Mouse (Mus musculus) embryonic facial prominence, embryonic 11.5 days (tissue): ENCODE results near the gene Socs5. TPM values are rescaled to one million over a fixed set of nuclear protein-coding genes. Genes with fewer than 3 reads are reported as not detected.
A peak's percentile ranks its signal among the peaks of the same experiment; 100 is the strongest.

ENCODE experiments used
- ATAC-seq: fragments of 200-750 bp; cut with Nextera tagmentation; replicated peaks from 2 replicates; pipeline ENCODE4 v1.8.0; 2017; ENCODE audit warnings: low read depth; ENCODE audit not compliant: insufficient number of reproducible peaks, low FRiP score, low TSS enrichment
- DNase-seq: peaks from one replicate; pipeline ENCODE4 v3.0.0-alpha.2; 2015; ENCODE audit warnings: low spot score
- H3K27ac ChIP-seq: fragments of 300-500 bp; sonication (generic); replicated peaks from 2 replicates; pipeline ENCODE4 v1.5.1; 2014; ENCODE audit warnings: mild to moderate bottlenecking, low read depth, low read length, control low read depth
- H3K27me3 ChIP-seq: fragments of 300-500 bp; sonication (generic); 2 replicates; pipeline ENCODE4 v1.6.1; 2014; ENCODE audit warnings: mild to moderate bottlenecking, low read length, moderate library complexity, mixed read lengths; ENCODE audit not compliant: control insufficient read depth, insufficient read depth
- H3K36me3 ChIP-seq: fragments of 300-500 bp; sonication (generic); replicated peaks from 2 replicates; pipeline ENCODE4 v1.6.1; 2014; ENCODE audit warnings: low read depth, mild to moderate bottlenecking, low read length, moderate library complexity, mixed read lengths; ENCODE audit not compliant: control insufficient read depth, insufficient read depth
- H3K4me1 ChIP-seq: fragments of 300-500 bp; sonication (generic); 2 replicates; pipeline ENCODE4 v1.6.1; 2014; ENCODE audit warnings: low read length, mixed read lengths; ENCODE audit not compliant: control insufficient read depth, insufficient read depth
- H3K4me2 ChIP-seq: fragments of 300-500 bp; sonication (generic); 2 replicates; pipeline ENCODE4 v1.6.1; 2014; ENCODE audit warnings: low read depth, mild to moderate bottlenecking, control low read depth, low read length, moderate library complexity
- H3K4me3 ChIP-seq: fragments of 300-500 bp; sonication (generic); 2 replicates; pipeline ENCODE4 v1.5.1; 2014; ENCODE audit warnings: low read depth, low read length, control low read depth
- H3K9ac ChIP-seq: fragments of 300-500 bp; sonication (generic); replicated peaks from 2 replicates; pipeline ENCODE4 v1.6.1; 2014; ENCODE audit warnings: mild to moderate bottlenecking, control low read depth, low read length
- H3K9me3 ChIP-seq: fragments of 300-500 bp; sonication (generic); replicated peaks from 2 replicates; pipeline ENCODE4 v1.6.1; 2016; ENCODE audit warnings: mild to moderate bottlenecking, low read length, inconsistent platforms, mixed read lengths; ENCODE audit not compliant: control insufficient read depth
- WGBS: fragments of 180-500 bp; shearing (Covaris S2); extraction: QIAGEN DNeasy Blood & Tissue Kit; methylation state at CpG from one replicate; pipeline ENCODE4 v1.1.7; 2014; 5-methylcytosine and 5-hydroxymethylcytosine counted together
- polyA plus RNA-seq: library from polyadenylated mRNA; unstranded; fragments of >200 nt; fragmentation: Nextera tagmentation; extraction: Ambion mirVana; gene quantifications from 2 replicates; pipeline ENCODE4 v1.2.1, GENCODE M21; 2014

Socs5 gene
- polyA plus RNA-seq, 1 experiment from 2014 or later: 18.2 TPM

- H3K4me1 ChIP-seq: no peaks in the 10 kb centered on the region
- no peak overlapping the region for H3K9ac ChIP-seq
- 91% methylated on average over 6 of the region's 6 CpGs for WGBS
- H3K4me3 ChIP-seq: no peak overlapping the region
- no peaks in the 10 kb centered on the region for H3K9me3 ChIP-seq
- no peaks in the 10 kb centered on the region for H3K36me3 ChIP-seq
- H3K4me2 ChIP-seq: no peak overlapping the region
- no peak for ATAC-seq
- no peak overlapping the region for H3K27ac ChIP-seq
- H3K27me3 ChIP-seq: no peaks in the 10 kb centered on the region
- DNase-seq: no peak
Observed at GRCm38 (mm10) chr17:87135741-87136140, 28.3 kb downstream of the Socs5 start.

DNA sequence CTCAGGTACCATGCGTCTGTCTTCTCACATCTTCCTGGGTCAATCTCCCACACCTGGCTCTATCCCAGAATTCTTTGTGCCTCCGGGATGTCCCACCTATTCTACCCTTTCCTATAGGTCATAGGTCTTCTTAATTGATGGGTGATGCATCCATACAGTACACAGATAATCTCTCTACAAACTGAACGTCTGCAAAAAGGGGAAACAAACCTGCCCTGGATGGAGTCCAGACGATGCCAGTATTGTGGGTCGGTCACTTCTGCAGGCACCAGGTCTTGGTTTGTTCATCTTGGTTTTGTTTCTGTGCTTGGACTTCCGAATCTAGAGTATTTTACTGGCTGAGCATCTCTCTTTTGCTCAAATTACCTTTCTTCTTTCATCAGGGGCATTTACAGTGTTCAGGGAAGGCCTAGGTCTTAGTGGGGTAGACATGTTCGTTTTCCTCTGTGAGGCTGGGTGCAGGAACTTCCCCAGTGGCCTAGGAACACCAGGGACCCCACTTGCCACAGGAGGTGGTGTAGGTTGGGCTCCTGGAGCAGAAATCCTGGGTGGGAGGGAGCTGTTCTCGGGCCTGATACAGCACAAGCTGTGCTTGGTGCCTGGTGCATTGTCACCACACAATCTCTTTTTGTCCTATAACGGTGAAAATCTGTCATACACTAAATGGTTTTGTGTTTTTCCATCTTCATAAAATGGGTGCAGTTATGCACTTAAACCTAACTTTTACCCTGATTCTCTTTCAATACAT is 33.9 kb downstream of the Socs5 start:
- no peak overlapping the region for H3K4me2 ChIP-seq
- ATAC-seq (no peak), DNase-seq (no peak)
- H3K9me3 ChIP-seq: no peaks in the 10 kb centered on the region
- H3K27ac ChIP-seq: no peak overlapping the region
- no peaks in the 10 kb centered on the region for H3K36me3 ChIP-seq
- no peaks in the 10 kb centered on the region for H3K4me1 ChIP-seq
- H3K4me3 ChIP-seq: no peak overlapping the region
- WGBS: 87% methylated on average over 9 of the region's 9 CpGs
- no peak overlapping the region for H3K9ac ChIP-seq
- no peaks in the 10 kb centered on the region for H3K27me3 ChIP-seq

DNA sequence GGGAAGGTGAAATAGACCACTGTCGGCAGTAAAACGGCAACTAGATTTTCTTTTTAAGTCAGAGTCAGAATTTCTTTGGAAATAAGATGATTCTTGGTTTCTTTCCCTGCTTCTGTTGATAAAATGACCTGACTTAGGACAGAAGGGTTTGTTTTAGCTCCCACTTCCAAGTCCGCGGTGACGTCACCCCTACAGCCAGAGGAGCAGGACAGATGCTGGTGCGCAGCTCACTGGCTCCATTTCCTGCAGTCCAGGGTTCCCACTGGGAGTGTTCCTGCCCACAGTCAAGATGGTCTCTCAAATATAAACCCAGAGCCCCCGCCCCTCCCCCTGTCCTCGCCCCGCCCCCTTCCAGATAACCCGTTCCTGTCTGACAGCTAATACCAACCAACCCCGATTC is 34.8 kb downstream of the Socs5 start:
- Histone ChIP-seq H3K9ac (no peak overlapping the region), H3K4me1 (no peaks in the 10 kb centered on the region), H3K9me3 (no peaks in the 10 kb centered on the region), H3K27me3 (no peaks in the 10 kb centered on the region), H3K4me2 (no peak overlapping the region), H3K27ac (no peak overlapping the region), H3K4me3 (no peak overlapping the region), H3K36me3 (no peaks in the 10 kb centered on the region)
- 53% methylated on average over 11 of the region's 11 CpGs for WGBS
- no peak for ATAC-seq
- DNase-seq: peak; percentile 16

- DNase-seq (no peak), ATAC-seq (no peak)
- Histone ChIP-seq H3K9ac (no peak overlapping the region), H3K4me2 (no peak overlapping the region), H3K4me3 (no peak overlapping the region), H3K4me1 (no peaks in the 10 kb centered on the region), H3K9me3 (no peaks in the 10 kb centered on the region), H3K36me3 (no peaks in the 10 kb centered on the region), H3K27ac (no peak overlapping the region), H3K27me3 (no peaks in the 10 kb centered on the region)
- 67% methylated on average over 14 of the region's 14 CpGs for WGBS
Observed at GRCm38 (mm10) chr17:87143186-87143585, 35.7 kb downstream of the Socs5 start.

DNA sequence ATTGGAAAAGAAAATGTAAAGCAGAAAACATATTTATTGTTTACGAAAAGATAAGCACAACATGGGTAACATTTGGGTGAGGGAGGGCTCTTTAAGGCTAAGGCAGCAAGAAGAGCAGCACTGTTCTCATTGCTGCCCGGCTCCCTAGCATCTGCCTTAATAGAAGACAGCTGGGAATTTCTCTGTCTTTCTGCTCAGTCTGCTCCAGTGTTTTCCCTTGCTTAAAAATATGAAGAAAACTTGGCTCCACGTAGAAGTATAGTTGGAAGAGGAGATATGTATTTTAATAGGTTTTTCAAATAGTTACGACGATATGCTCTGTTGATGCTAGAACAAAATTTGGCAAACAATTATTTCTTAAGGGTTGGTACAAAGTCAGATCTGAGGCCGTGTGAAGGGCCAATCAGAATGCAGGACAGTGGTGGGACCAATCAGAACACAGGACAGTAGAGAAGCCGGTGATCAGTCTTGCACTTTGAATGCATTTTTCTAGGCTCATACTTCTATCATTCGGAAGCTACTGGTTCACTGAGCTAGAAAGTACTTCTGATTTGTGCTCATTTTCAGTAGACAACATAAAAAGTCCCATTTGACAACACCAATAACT is 39.0 kb downstream of the Socs5 start:
- DNase-seq (peak; percentile 62), ATAC-seq (no peak)
- no peak overlapping the region for H3K27ac ChIP-seq
- no peaks in the 10 kb centered on the region for H3K4me1 ChIP-seq
- no peaks in the 10 kb centered on the region for H3K27me3 ChIP-seq
- H3K4me3 ChIP-seq: no peak overlapping the region
- no peak overlapping the region for H3K4me2 ChIP-seq
- WGBS: 72% methylated on average over 8 of the region's 8 CpGs
- H3K9me3 ChIP-seq: no peaks in the 10 kb centered on the region
- H3K36me3 ChIP-seq: no peaks in the 10 kb centered on the region
- H3K9ac ChIP-seq: no peak overlapping the region

DNA sequence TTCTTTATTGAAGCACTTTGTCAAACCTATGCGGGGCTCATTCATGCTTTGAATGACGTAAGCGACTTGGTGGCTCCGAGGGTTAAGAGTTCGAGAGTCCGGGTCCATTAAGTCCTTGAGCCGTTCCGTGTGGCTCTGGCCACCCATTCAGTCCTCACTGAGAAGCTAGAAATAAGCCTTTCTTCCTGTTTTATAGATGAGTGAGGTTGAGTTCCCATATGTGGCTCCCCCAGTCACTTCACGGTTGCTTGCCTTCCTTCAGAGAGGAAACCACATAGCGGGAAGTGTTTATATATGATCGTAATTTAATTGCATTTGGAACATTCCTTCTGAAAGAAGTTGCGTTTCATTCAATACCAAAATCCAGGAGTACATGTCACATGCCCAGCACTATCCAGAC is 42.3 kb downstream of the Socs5 start:
- Histone ChIP-seq H3K9me3 (no peaks in the 10 kb centered on the region), H3K4me1 (no peaks in the 10 kb centered on the region), H3K36me3 (no peaks in the 10 kb centered on the region), H3K27ac (no peak overlapping the region), H3K27me3 (no peaks in the 10 kb centered on the region), H3K4me2 (no peak overlapping the region), H3K4me3 (no peak overlapping the region), H3K9ac (no peak overlapping the region)
- 87% methylated on average over 12 of the region's 12 CpGs for WGBS
- ATAC-seq (no peak), DNase-seq (no peak)

GRCm38 (mm10) chr17:87152984-87153383 is 45.5 kb downstream of the Socs5 start:
- no peak for DNase-seq
- no peak overlapping the region for H3K27ac ChIP-seq
- no peaks in the 10 kb centered on the region for H3K27me3 ChIP-seq
- 52% methylated on average over 5 of the region's 5 CpGs for WGBS
- ATAC-seq: no peak
- H3K9ac ChIP-seq: no peak overlapping the region
- no peak overlapping the region for H3K4me3 ChIP-seq
- H3K4me1 ChIP-seq: no peaks in the 10 kb centered on the region
- H3K36me3 ChIP-seq: no peaks in the 10 kb centered on the region
- no peaks in the 10 kb centered on the region for H3K9me3 ChIP-seq
- no peak overlapping the region for H3K4me2 ChIP-seq

DNA sequence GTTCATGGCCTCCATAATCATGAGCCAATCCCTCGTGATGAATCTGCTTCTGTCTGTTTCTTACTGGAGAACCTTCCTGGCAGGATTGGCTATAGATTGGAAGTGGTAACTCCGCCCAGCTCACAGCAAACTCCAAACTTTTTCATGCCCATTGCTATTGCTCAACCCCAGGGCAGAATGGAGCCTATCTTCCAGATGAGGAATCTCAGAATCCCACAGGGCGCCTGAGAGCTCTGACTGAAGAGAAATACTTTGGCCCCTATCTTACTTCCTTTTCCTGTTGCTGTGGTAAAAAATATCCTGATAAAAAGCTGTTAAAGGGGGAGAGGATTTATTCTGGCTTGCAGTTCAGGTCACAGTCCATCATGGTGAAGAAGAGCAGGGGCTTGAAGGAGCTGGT is 48.2 kb downstream of the Socs5 start:
- no peak overlapping the region for H3K4me3 ChIP-seq

More for the DNA sequence above, 48.2 kb downstream of the Socs5 start:
- DNase-seq (no peak), ATAC-seq (no peak)
- H3K9ac ChIP-seq: no peak overlapping the region; the same call in 1 of the 2 replicates
- H3K4me1 ChIP-seq: no peaks in the 10 kb centered on the region
- no peak overlapping the region for H3K27ac ChIP-seq
- no peaks in the 10 kb centered on the region for H3K36me3 ChIP-seq
- H3K27me3 ChIP-seq: no peaks in the 10 kb centered on the region
- H3K9me3 ChIP-seq: no peaks in the 10 kb centered on the region
- 77% methylated on average over 3 of the region's 3 CpGs for WGBS
- no peak overlapping the region for H3K4me2 ChIP-seq
